Mouse (Mus musculus): ENCODE measurements at regions not wholly inside any gene's neighbourhood (a gene's known extent, or its start where the extent isn't known, plus 50 kb on each side); places are given as distances from the start of the nearest gene placed in this dataset.

GRCm38 (mm10) chr1:128813379-128813778, 221.3 kb upstream of the Cxcr4 start:
- Histone ChIP-seq H3K27me3 (replicated peaks) (no peaks in the 10 kb centered on the region), H3K9me3 (replicated peaks; ENCODE audit: low read length) (peaks cover 1% of the 10 kb centered on the region), H3K79me2 (replicated peaks; ENCODE audit: control insufficient read depth, extremely low read depth, insufficient read depth, poor library complexity, severe bottlenecking) (no peaks in the 10 kb centered on the region), H3K4me3 (replicated peaks in 1 of 3; ENCODE audit: low read depth in 2 of 3, low read length in 2 of 3, poor library complexity in 1 of 3) (no peak overlapping the region), H3K4me2 (ENCODE audit: insufficient read depth, low read depth, poor library complexity, severe bottlenecking) (no peak overlapping the region), H3K9ac (ENCODE audit: insufficient read depth, low read depth) (no peak overlapping the region), H3K4me1 (ENCODE audit: control insufficient read depth in 1 of 2, insufficient read depth in 2 of 2) (peaks cover 8 to 13% of the 10 kb centered on the region in 2 experiments), H3K36me3 (replicated peaks in 1 of 2; ENCODE audit: control insufficient read depth in 1 of 2, insufficient read depth in 1 of 2, low read length in 1 of 2) (no peaks in the 10 kb centered on the region), H3K27ac (ENCODE audit: insufficient read depth, low read depth) (no peak overlapping the region)
- TF ChIP-seq BHLHE40 (IDR thresholded peaks at IDR 0.05; ENCODE audit: low read depth, low read length) (no peak), SIN3A (IDR thresholded peaks at IDR 0.05; ENCODE audit: low read length) (no peak), KAT2A (IDR thresholded peaks at IDR 0.05; ENCODE audit: insufficient replicate concordance, low read length) (no peak), MAFK (IDR thresholded peaks at IDR 0.05; ENCODE audit: insufficient replicate concordance, low read length) (no peak), MEF2A (IDR thresholded peaks at IDR 0.05; ENCODE audit: borderline replicate concordance, low read depth, low read length) (no peak), RAD21 (IDR thresholded peaks at IDR 0.05; ENCODE audit: low read depth, low read length) (no peak), RCOR1 (conservative IDR thresholded peaks at IDR 0.05; ENCODE audit: low read depth, low read length) (no peak), JUN (IDR thresholded peaks at IDR 0.05; ENCODE audit: insufficient read depth, low read depth, low read length) (no peak), SMC3 (IDR thresholded peaks at IDR 0.05; ENCODE audit: low read depth, low read length) (no peak), USF1 (IDR thresholded peaks at IDR 0.05; ENCODE audit: low read depth, low read length) (no peak), MAZ (IDR thresholded peaks at IDR 0.05; ENCODE audit: low read depth, low read length) (no peak), NRF1 (IDR thresholded peaks at IDR 0.05; ENCODE audit: low read depth, low read length) (no peak), JUND (conservative IDR thresholded peaks at IDR 0.05; ENCODE audit: low read depth, low read length) (no peak), MYC (IDR thresholded peaks at IDR 0.05; ENCODE audit: low read depth, low read length) (no peak), CHD2 (IDR thresholded peaks at IDR 0.05; ENCODE audit: low read length) (no peak), MAX (IDR thresholded peaks at IDR 0.05; ENCODE audit: low read length) (no peak), CTCF (conservative IDR thresholded peaks at IDR 0.05 in 1 of 2, IDR thresholded peaks at IDR 0.05 in 1 of 2; ENCODE audit: low read depth in 2 of 2, low read length in 2 of 2) (no peak), UBTF (IDR thresholded peaks at IDR 0.05; ENCODE audit: low read depth, low read length) (no peak), POLR2AphosphoS2 (IDR thresholded peaks at IDR 0.05; ENCODE audit: low read depth, low read length) (no peak)
- in situ Hi-C loops (cut with MboI; ENCODE audit: low pct_ligation_motif_present, low pct_unique_long_range_greater_than_20kb, low sequenced_read_pairs), result no loop called here
- DNase-seq (ENCODE audit: extremely low read depth), result no peak
- dilution Hi-C loops (cut with MboI; ENCODE audit: extremely low pct_ligation_motif_present, extremely low pct_unique_long_range_greater_than_20kb, low sequenced_read_pairs), result no loop called here

GRCm38 (mm10) chr1:128810860-128811259, 218.8 kb upstream of the Cxcr4 start:
- H3K79me2 ChIP-seq (replicated peaks; ENCODE audit: control insufficient read depth, extremely low read depth, insufficient read depth, poor library complexity, severe bottlenecking), result no peaks in the 10 kb centered on the region
- H3K9ac ChIP-seq (ENCODE audit: insufficient read depth, low read depth), result no peak overlapping the region
- peaks cover 4% of the 10 kb centered on the region for H3K9me3 ChIP-seq (replicated peaks; ENCODE audit: low read length)
- no peak for DNase-seq (ENCODE audit: extremely low read depth)
- no peak for TF ChIP-seq PAX5 (IDR thresholded peaks at IDR 0.05; ENCODE audit: low read length)
- peak; percentile 93 for TF ChIP-seq MAFK (IDR thresholded peaks at IDR 0.05; ENCODE audit: insufficient replicate concordance, low read length)
- no peak for TF ChIP-seq MXI1 (IDR thresholded peaks at IDR 0.05; ENCODE audit: low read depth, low read length)
- no peak for TF ChIP-seq MAX (IDR thresholded peaks at IDR 0.05; ENCODE audit: low read length)
- TF ChIP-seq ZNF384 (IDR thresholded peaks at IDR 0.05; ENCODE audit: low read depth, low read length), result no peak
- H3K36me3 ChIP-seq (replicated peaks in 1 of 2; ENCODE audit: control insufficient read depth in 1 of 2, insufficient read depth in 1 of 2, low read length in 1 of 2), result no peaks in the 10 kb centered on the region
- H3K27me3 ChIP-seq (replicated peaks), result peaks cover 3% of the 10 kb centered on the region
- in situ Hi-C loops (cut with MboI; ENCODE audit: low pct_ligation_motif_present, low pct_unique_long_range_greater_than_20kb, low sequenced_read_pairs), result no loop called here
- H3K4me1 ChIP-seq (ENCODE audit: control insufficient read depth in 1 of 2, insufficient read depth in 2 of 2), result peaks cover 11 to 19% of the 10 kb centered on the region in 2 experiments
- no peak overlapping the region for H3K27ac ChIP-seq (ENCODE audit: insufficient read depth, low read depth)
- dilution Hi-C loops (cut with MboI; ENCODE audit: extremely low pct_ligation_motif_present, extremely low pct_unique_long_range_greater_than_20kb, low sequenced_read_pairs), result no loop called here
- no peak overlapping the region for H3K4me3 ChIP-seq (replicated peaks in 1 of 3; ENCODE audit: low read depth in 2 of 3, low read length in 2 of 3, poor library complexity in 1 of 3)
- no peak overlapping the region for H3K4me2 ChIP-seq (ENCODE audit: insufficient read depth, low read depth, poor library complexity, severe bottlenecking)

Measured in CH12.LX (cell line).